Mouse (Mus musculus) heart, postnatal 36 days (tissue): ENCODE measurements around the gene Gsta2. TPM values are rescaled to one million over a fixed set of nuclear protein-coding genes. Genes with fewer than 3 reads are reported as not detected.
"Not testable (repeated sequence)": the region's sequence is repeated elsewhere in the genome, so short reads cannot be mapped to it uniquely, and the experiment has no call there.

ENCODE experiments used
- DNase-seq, 2 experiments: peaks; one replicate each; pipeline ENCODE4 v3.0.0; 2021 to 2022
- intact Hi-C: fragments of 180-260 bp; cut with DNase I; formaldehyde crosslinking; loops from one replicate; pipeline ENCODE4 v1.15.1; 2025
- total RNA-seq, 2 experiments: library from RNA; stranded (reverse); gene quantifications; 2 replicates each; pipeline ENCODE4 v1.2.3; 2021

The Gsta2 gene
- total RNA-seq, 2 experiments from 2014 or later = 0.46 TPM; not detected in 1

DNA sequence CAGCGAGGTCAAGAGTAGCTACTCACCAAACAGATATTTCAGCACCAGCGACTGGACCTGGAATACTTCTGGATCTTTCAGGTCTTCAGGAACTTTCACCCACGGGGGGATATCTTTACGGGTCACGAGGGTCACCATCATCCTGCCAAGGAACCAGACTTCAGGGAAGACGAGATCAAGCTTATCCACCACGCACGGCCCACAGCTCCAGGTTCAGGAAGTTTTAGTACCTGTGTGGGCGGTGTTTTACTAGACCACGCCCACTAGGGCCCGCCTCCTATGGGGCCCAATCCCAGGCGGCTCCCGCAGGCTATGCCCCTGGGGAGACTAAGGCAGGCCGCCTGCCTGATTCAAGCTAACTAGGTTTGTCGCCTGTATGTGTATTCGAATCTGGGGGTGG is 12.4 kb upstream of the Gsta2 start, which contains the start of gene Dppa5a:
Gene Dppa5a (minus strand): TSS at position 219 of the 400 bp plus-strand sequence.
- intact Hi-C loops, DNase-seq: not testable (repeated sequence)

- intact Hi-C loops = no loop called here
- DNase-seq = no peak
Measured at GRCm38 (mm10) chr9:78365850-78366544, 10.4 kb upstream of the Gsta2 start.

- intact Hi-C loops = no loop called here
- no peak for DNase-seq
Measured at GRCm38 (mm10) chr9:78364701-78365100, 9.1 kb upstream of the Gsta2 start.

DNA sequence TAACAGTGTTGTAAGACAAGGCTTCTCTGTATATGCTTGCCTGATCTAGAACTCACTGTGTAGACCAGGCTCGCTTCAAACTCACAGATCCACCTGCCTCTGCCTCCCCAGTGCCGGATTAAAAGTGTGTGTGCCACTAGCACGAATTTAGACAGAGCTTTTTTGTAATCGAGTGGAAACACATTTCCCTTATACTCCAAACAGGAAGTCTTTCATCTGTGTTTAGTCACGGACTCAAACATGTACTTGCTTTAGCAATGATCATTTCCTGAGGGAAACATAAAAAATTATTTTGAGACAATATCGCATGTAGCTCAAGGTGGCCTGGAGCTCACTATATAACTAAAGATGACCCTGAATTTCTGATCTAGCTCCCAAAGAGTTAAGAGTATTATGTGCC is 7.8 kb upstream of the Gsta2 start:
- DNase-seq = no peak
- intact Hi-C loops = no loop called here

GRCm38 (mm10) chr9:78360484-78360872 is 4.9 kb upstream of the Gsta2 start:
- intact Hi-C loops = no loop called here
- no peak for DNase-seq

DNA sequence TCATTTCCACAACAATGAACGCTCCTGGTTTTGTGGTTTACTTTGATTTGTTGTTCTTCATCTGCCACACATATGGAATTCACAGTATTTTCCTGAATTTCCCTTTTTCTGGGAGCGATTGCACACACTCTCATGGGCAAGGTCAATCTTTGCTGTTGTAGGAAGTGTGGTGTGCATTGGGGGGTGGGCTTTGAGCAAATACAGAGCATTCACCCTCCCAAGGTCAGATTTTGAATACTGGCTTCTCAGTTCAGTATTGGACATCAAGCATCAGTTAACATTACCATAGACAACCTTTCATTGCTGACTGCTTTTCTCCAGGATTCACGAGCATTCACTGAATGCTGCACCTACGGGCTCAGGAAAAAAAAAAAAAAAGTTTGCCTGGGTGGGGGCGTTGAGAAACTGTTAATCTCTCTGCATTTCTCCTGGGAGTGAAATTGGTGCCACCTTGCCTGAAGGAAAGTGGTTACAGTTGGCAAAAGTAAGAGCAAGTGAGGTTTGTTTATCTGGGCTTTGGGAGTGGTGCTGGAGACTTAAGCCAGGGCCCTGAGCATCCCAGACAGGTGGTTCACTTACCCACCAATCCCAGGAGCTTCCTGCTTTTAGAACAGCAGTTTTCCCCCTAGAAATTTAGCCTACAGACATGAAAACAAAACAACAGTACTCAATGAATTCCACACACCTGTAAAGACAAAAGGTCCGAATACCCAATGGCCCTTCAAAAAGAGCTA is 4.3 kb upstream of the Gsta2 start:
- intact Hi-C loops = loop anchor here (5.0 kb wide), 1 partner anchor 192 kb away; no protein-coding TSS in a partner anchor
- DNase-seq = no peak

DNA sequence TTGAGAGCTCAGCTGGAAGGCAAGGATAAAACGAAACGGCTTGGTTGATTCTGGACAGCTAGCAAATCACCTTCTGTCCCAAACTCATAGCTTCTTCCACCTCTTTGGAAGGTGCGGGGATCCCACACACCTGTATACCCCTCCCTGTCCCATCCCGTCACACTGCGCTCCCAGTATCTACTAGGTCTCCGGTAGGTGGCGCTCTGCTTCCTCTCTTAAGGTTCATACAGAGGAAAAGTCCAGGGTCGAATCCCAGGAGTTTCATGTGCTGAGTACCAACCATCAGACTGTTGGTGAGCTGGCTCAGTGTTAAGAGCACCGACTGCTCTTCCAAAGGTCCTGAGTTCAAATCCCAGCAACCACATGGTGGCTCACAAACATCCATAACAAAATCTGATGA is 2.5 kb upstream of the Gsta2 start:
- DNase-seq = peak; percentile 49 to 65
- intact Hi-C loops = loop anchor here (5.0 kb wide), 1 partner anchor 194 kb away; no protein-coding TSS in a partner anchor

DNA sequence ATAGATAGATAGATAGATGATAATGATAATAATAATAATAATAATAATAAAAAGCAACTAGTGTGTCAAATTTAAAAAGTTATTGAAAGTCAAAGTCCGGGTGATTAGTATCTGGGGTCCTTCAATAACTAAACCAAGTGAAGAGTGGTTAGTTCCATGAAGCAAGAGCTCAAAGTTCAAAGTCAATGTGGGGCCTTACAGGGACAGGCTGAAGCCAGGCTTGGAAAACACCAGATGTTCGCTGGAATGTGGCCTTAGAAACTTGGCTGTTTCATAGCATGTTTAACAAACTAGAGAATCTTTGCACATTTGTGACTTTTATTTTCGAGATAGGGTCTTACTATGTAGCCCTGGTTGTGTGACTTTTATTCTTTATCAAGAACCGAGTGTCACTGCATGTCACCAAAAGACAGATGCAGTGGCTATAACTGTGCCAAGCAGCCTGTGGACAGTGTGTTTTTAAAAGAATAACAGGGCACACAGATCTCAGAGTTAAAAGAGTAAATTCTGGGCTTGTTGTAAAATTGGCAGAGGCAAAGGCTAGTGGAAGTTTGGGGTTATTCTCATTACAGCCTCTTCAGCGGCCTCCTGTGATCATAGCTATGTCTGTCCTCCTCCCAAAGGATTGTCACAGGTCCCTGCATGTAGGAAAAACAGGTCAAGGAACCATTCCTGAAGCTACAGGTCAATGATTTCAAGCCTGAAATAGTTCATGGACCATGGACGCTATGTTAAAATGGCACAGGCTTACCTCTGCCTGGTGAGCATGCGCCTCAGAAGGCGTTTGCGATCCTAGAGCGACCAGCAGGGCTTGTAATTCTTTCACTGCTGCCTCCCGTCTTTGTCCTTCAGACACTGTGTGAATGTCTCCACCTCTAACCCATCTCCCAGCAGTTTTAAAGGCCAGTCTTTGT is 666 bp downstream of the Gsta2 start:
- DNase-seq = no peak
- intact Hi-C loops = loop anchor here (5.0 kb wide), 1 partner anchor 197 kb away; no protein-coding TSS in a partner anchor

DNA sequence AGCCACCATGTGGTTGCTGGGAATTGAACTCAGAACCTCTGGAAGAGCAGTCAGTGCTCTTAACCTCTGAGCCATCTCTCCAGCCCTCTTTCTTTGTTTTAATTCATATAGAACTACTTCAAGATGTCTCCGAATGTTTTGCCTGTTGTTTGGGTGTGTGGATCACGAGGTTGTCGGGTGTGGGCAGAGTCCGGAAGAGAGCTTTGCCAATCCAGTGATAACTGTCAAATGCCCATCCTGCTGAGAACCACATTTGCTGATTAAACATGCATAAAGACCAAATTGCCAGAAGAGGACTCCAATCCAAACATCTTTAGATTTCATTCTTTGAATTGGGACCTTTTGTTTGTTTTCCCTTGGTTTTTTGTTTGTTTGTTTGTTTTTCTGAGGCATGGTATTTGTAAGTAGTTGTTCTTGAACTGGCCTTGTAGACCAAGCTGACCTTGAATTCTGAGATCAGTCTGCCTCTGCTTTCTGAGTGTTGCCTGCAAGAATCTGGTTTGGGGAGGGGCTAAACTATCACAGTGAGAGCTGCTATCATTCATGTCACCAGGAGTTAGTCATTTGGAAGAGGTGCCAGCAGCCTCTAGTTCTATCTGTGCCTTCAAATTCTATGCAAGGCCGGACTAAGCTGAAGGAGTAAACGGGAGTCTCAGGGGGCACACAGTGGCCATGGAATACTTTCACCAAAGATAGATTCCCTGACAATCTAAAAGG is 3.9 kb downstream of the Gsta2 start:
- no peak for DNase-seq
- intact Hi-C loops = no loop called here

GRCm38 (mm10) chr9:78350007-78350406 is 5.6 kb downstream of the Gsta2 start:
- DNase-seq, intact Hi-C loops: not testable (repeated sequence)

- not testable (repeated sequence) for DNase-seq
- intact Hi-C loops = loop anchor here (5.0 kb wide), 1 partner anchor 57 kb away; no protein-coding TSS in a partner anchor
Measured at GRCm38 (mm10) chr9:78349141-78349540, 6.4 kb downstream of the Gsta2 start.

DNA sequence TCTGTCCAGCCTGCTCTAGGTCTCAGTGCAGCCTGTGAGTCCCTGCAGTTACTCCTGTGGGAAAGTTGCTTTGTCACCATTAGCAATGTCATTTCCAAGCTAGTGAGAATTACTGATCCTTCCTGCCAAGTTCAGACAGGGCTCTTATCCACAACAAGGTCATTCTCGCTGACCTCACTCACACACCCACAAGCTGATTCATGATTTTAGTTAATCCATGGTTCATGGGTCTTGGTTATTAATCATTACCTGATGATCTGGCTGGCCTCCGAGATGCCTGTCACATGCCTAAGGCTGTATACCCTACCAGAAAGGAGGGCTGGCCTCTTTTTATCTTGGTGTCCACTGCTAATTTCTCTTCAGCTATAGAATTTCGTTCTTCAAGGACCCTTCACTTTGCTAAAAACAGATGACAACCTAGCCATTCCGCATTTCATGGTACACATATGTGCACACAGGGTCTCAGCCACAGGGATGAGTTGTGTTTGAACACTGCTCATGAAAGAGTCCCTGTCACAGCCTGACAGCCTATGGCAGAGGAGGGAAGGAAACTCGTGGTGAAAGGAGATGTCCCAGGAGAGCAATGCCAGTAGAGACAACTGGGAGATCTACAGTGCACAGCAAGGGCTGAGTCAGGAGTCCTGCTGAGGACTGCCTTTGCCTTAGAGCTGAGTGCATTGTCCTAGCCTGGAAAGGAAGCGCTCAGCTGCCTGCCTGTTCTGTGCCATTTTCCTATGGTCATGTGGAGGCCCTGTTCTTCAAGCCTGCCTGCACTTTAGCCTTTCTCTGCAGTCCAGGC is 7.2 kb downstream of the Gsta2 start:
- DNase-seq = not testable (repeated sequence)
- intact Hi-C loops = loop anchor here (5.0 kb wide), 1 partner anchor 56 kb away; no protein-coding TSS in a partner anchor

GRCm38 (mm10) chr9:78347004-78347403 is 8.6 kb downstream of the Gsta2 start:
- DNase-seq = no peak
- intact Hi-C loops = loop anchor here (5.0 kb wide), 1 partner anchor 55 kb away; no protein-coding TSS in a partner anchor

DNA sequence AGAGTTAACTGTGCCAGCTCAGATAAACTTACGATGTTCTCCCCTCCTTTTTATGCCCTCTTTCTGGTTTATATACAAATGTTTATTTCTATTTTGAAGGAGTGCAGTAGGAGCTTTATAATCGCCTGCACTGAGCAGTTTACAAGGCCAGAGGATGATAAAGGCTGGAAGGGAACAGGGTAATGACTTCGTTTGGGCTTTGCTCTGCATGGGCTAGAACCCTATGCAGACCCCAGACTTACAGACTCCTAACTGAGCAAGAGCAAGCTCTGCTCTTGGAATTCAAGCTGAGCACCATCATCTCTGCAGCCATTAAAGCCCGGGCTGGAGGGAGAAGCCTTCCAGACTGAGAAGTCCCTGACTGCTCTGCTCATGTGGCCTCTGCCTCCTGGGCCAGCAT is 10.4 kb downstream of the Gsta2 start:
- not testable (repeated sequence) for DNase-seq
- intact Hi-C loops = loop anchor here (5.0 kb wide), 1 partner anchor 53 kb away; no protein-coding TSS in a partner anchor

DNA sequence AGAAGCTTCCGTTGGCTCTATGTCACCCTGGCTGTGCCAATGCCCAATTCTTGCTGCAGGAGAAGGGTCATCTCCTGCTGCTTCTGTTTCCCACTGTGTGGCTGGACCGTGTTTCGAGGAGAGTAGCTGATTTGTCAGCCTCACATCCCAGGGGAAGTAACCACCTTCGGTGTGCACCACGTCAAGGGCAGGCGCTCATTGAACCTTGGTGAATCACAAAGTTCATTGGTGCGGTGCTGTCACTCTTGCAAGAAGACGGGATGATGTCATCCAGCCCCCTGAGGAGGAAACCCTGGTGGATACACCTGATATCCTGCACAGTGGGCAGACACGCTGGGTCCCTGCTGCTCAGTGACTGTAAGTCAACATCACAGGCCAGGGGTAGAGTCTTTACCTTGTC is 12.5 kb downstream of the Gsta2 start:
- intact Hi-C loops = not testable (repeated sequence)

GRCm38 (mm10) chr9:78342494-78342893 is 13.1 kb downstream of the Gsta2 start:
- DNase-seq, intact Hi-C loops: not testable (repeated sequence)

More for the DNA sequence above, 12.5 kb downstream of the Gsta2 start:
- DNase-seq = not testable (repeated sequence)

DNA sequence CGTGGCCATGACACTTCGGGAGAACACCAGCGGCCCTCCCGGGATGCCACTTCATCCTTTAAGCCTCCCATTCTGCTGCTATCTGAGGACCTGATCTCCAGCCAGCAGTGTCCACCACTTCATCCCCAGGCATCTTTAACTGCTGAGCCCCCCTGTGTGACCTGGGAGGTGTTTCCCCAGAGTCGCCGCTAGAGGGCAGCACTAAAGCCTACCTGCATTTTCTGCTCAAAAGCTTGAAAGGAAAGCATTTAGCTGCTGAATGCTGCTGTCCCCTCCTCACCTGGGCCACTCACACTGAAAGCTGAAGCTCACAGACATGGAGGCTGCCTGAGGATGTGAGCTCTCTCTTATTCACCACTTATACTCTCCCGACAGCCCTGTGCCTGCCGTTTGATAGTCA is 15.3 kb downstream of the Gsta2 start:
- DNase-seq = peak; percentile 31 to 50
- intact Hi-C loops = not testable (repeated sequence)

- DNase-seq, intact Hi-C loops: not testable (repeated sequence)
Measured at GRCm38 (mm10) chr9:78337050-78337449, 18.5 kb downstream of the Gsta2 start.

- intact Hi-C loops, DNase-seq: not testable (repeated sequence)
Measured at GRCm38 (mm10) chr9:78327289-78327688, 28.3 kb downstream of the Gsta2 start, which contains the start of gene Omt2b. TSS of gene Omt2b (plus strand) at chr9:78327589.
